Mouse (Mus musculus) urinary bladder, postnatal 4 days (tissue): ENCODE data around the gene Rpl3.

Experiments
- DNase-seq, 2 experiments: peaks; one replicate each; pipeline ENCODE4 v3.0.0; 2021 to 2022; ENCODE audit warnings: low spot score in 2 of 2

Rpl3 gene

GRCm38 (mm10) chr15:80066538-80066937 lies 25.1 kb downstream of the Rpl3 start:
- no peak for DNase-seq

GRCm38 (mm10) chr15:80065414-80065813 lies 26.3 kb downstream of the Rpl3 start:
- no peak for DNase-seq

GRCm38 (mm10) chr15:80064965-80065364 lies 26.7 kb downstream of the Rpl3 start:
- DNase-seq = no peak

GRCm38 (mm10) chr15:80062821-80063220 lies 28.8 kb downstream of the Rpl3 start:
- peak in 1 of 2 experiments; percentile 17 for DNase-seq

- DNase-seq = no peak
Measured at GRCm38 (mm10) chr15:80062339-80062738, 29.3 kb downstream of the Rpl3 start.

- no peak for DNase-seq
Measured at GRCm38 (mm10) chr15:80061071-80061550, 30.6 kb downstream of the Rpl3 start.

GRCm38 (mm10) chr15:80060356-80061070 lies 31.2 kb downstream of the Rpl3 start:
- no peak for DNase-seq

GRCm38 (mm10) chr15:80059606-80060005 lies 32.1 kb downstream of the Rpl3 start:
- DNase-seq = no peak

GRCm38 (mm10) chr15:80058151-80058550 lies 33.5 kb downstream of the Rpl3 start:
- DNase-seq = no peak

GRCm38 (mm10) chr15:80054034-80054710 lies 37.5 kb downstream of the Rpl3 start:
- DNase-seq = peak in 1 of 2 experiments; percentile 59

GRCm38 (mm10) chr15:80053381-80054033 lies 38.2 kb downstream of the Rpl3 start:
- no peak for DNase-seq

- no peak for DNase-seq
Measured at GRCm38 (mm10) chr15:80051782-80052181, 39.9 kb downstream of the Rpl3 start.

- DNase-seq = no peak
Measured at GRCm38 (mm10) chr15:80051092-80051761, 40.4 kb downstream of the Rpl3 start.

- no peak for DNase-seq
Measured at GRCm38 (mm10) chr15:80050093-80050492, 41.6 kb downstream of the Rpl3 start.

GRCm38 (mm10) chr15:80047973-80048372 lies 43.7 kb downstream of the Rpl3 start:
- DNase-seq = no peak

- no peak for DNase-seq
Measured at GRCm38 (mm10) chr15:80047242-80047641, 44.4 kb downstream of the Rpl3 start.

- no peak for DNase-seq
Measured at GRCm38 (mm10) chr15:80045749-80046148, 45.9 kb downstream of the Rpl3 start.

GRCm38 (mm10) chr15:80044249-80044648 lies 47.4 kb downstream of the Rpl3 start:
- no peak for DNase-seq

- DNase-seq = no peak
Measured at GRCm38 (mm10) chr15:80042152-80042551, 49.5 kb downstream of the Rpl3 start.

GRCm38 (mm10) chr15:80038110-80038391 lies 53.6 kb downstream of the Rpl3 start:
- no peak for DNase-seq

GRCm38 (mm10) chr15:80037255-80038109 lies 54.2 kb downstream of the Rpl3 start:
- no peak for DNase-seq
